11 mouse cellular contexts compared by ENCODE assay signal in genomic region chr5:64358639-64359584, GRCm38 (mm10).
A peak's percentile ranks its signal among the peaks of the same experiment; 100 is the strongest.
DNase-seq lines count a peak whose midpoint lies in the region; ATAC-seq lines count a peak whose summit lies in the region.
"Had no signal": no experiment of that assay in that cellular context is flagged by ENCODE, and none has a peak within 500 bp of the region (broad histone marks: within the 10 kb centered on the region; RNA-seq: fewer than 3 reads in every experiment).

No protein-coding gene starts in this region.

- no peaks in the 10 kb centered on the region for H3K9me3 ChIP-seq in hindbrain, embryonic 15.5 days
- H3K9me3 ChIP-seq in hindbrain, embryonic 11.5 days (ENCODE audit: control insufficient read depth, low read length) = no peaks in the 10 kb centered on the region
- no peaks in the 10 kb centered on the region for H3K9me3 ChIP-seq in embryonic facial prominence, embryonic 11.5 days (replicated peaks; ENCODE audit: control insufficient read depth, low read length)
- no peaks in the 10 kb centered on the region for H3K9me3 ChIP-seq in limb, embryonic 12.5 days
- H3K9me3 ChIP-seq: neural tube, embryonic 12.5 days had no signal

- H3K4me3 ChIP-seq in hindbrain, embryonic 15.5 days = no peak overlapping the region
- H3K4me3 ChIP-seq in hindbrain, embryonic 11.5 days (ENCODE audit: low read depth, low read length) = no peak overlapping the region
- no peak overlapping the region for H3K4me3 ChIP-seq in embryonic facial prominence, embryonic 11.5 days (ENCODE audit: low read depth, low read length)
- no peak overlapping the region for H3K4me3 ChIP-seq in limb, embryonic 12.5 days (replicated peaks)
- H3K4me3 ChIP-seq: neural tube, embryonic 12.5 days had no signal

- WGBS in hindbrain, embryonic 15.5 days = 73% methylated on average over 18 of the region's 18 CpGs
- WGBS in hindbrain, embryonic 11.5 days = 75% methylated on average over 18 of the region's 18 CpGs
- 68% methylated on average over 18 of the region's 18 CpGs for WGBS in embryonic facial prominence, embryonic 11.5 days
- 66% methylated on average over 18 of the region's 18 CpGs for WGBS in limb, embryonic 12.5 days

- H3K9ac ChIP-seq in hindbrain, embryonic 15.5 days = 0 out of 2 replicates have a peak overlapping the region, but pooled peaks have one; percentile 19
- H3K9ac ChIP-seq in hindbrain, embryonic 11.5 days (ENCODE audit: low read depth, low read length) = no peak overlapping the region
- H3K9ac ChIP-seq in embryonic facial prominence, embryonic 11.5 days (replicated peaks; ENCODE audit: low read length) = no peak overlapping the region
- H3K9ac ChIP-seq in limb, embryonic 12.5 days (replicated peaks) = no peak overlapping the region
- H3K9ac ChIP-seq: neural tube, embryonic 12.5 days had no signal

- no peak overlapping the region for H3K27ac ChIP-seq in hindbrain, embryonic 15.5 days (replicated peaks)
- H3K27ac ChIP-seq in hindbrain, embryonic 11.5 days (ENCODE audit: low read depth, low read length) = no peak overlapping the region
- no peak overlapping the region for H3K27ac ChIP-seq in embryonic facial prominence, embryonic 11.5 days (replicated peaks; ENCODE audit: low read depth, low read length)
- H3K27ac ChIP-seq in limb, embryonic 12.5 days = peak overlapping the region; percentile 46; the same call in 1 of the 2 replicates
- H3K27ac ChIP-seq: neural tube, embryonic 12.5 days had no signal

- intact Hi-C loops in left cerebral cortex, postnatal 36 days (cut with DNase I) = no loop called here

- H3K27me3 ChIP-seq in hindbrain, embryonic 15.5 days = no peaks in the 10 kb centered on the region
- H3K27me3 ChIP-seq in hindbrain, embryonic 11.5 days (ENCODE audit: control insufficient read depth, insufficient read depth, low read length) = no peaks in the 10 kb centered on the region
- H3K27me3 ChIP-seq in embryonic facial prominence, embryonic 11.5 days (ENCODE audit: control insufficient read depth, insufficient read depth, low read length) = no peaks in the 10 kb centered on the region
- H3K27me3 ChIP-seq in limb, embryonic 12.5 days = no peaks in the 10 kb centered on the region
- H3K27me3 ChIP-seq: neural tube, embryonic 12.5 days had no signal

- H3K4me1 ChIP-seq in hindbrain, embryonic 15.5 days (replicated peaks) = peaks cover 7% of the 10 kb centered on the region
- no peaks in the 10 kb centered on the region for H3K4me1 ChIP-seq in hindbrain, embryonic 11.5 days (replicated peaks; ENCODE audit: control insufficient read depth, insufficient read depth, low read length)
- H3K4me1 ChIP-seq in embryonic facial prominence, embryonic 11.5 days (ENCODE audit: control insufficient read depth, insufficient read depth, low read length) = no peaks in the 10 kb centered on the region; the same call in 1 of the 2 replicates
- H3K4me1 ChIP-seq in limb, embryonic 12.5 days (replicated peaks) = peaks cover 5% of the 10 kb centered on the region

- no peak for ATAC-seq in hindbrain, embryonic 15.5 days (ENCODE audit: low FRiP score, low read depth)
- ATAC-seq in hindbrain, embryonic 11.5 days (ENCODE audit: low FRiP score) = no peak
- peak; percentile 63; the same call in 1 of the 2 replicates for ATAC-seq in embryonic facial prominence, embryonic 11.5 days (replicated peaks; ENCODE audit: insufficient number of reproducible peaks, low FRiP score, low TSS enrichment, low read depth)
- ATAC-seq in limb, embryonic 12.5 days (ENCODE audit: insufficient number of reproducible peaks, insufficient read depth, low FRiP score, low TSS enrichment, low read depth) = no peak

- H3K4me2 ChIP-seq in hindbrain, embryonic 15.5 days = no peak overlapping the region
- H3K4me2 ChIP-seq in hindbrain, embryonic 11.5 days (replicated peaks; ENCODE audit: low read depth, low read length) = no peak overlapping the region
- no peak overlapping the region for H3K4me2 ChIP-seq in embryonic facial prominence, embryonic 11.5 days (ENCODE audit: low read depth, low read length)
- H3K4me2 ChIP-seq in limb, embryonic 12.5 days = no peak overlapping the region
- H3K4me2 ChIP-seq: neural tube, embryonic 12.5 days had no signal

- DNase-seq in hindbrain, embryonic 11.5 days (ENCODE audit: low spot score) = no peak
- DNase-seq in NIH3T3 (ENCODE audit: low read depth) = peak; percentile 65
- peak; percentile 59 for DNase-seq in embryonic facial prominence, embryonic 11.5 days (ENCODE audit: low spot score)
- no peak for DNase-seq in ovary, postnatal 10 days (ENCODE audit: low spot score)
- DNase-seq in left cerebral cortex, postnatal 36 days (ENCODE audit: low spot score in 2 of 2) = no peak
- DNase-seq: kidney, postnatal 10 days; thymus, postnatal 4 days had no signal

- H3K36me3 ChIP-seq in hindbrain, embryonic 15.5 days = no peaks in the 10 kb centered on the region
- no peaks in the 10 kb centered on the region for H3K36me3 ChIP-seq in hindbrain, embryonic 11.5 days (ENCODE audit: control insufficient read depth, insufficient read depth, low read length)
- no peaks in the 10 kb centered on the region for H3K36me3 ChIP-seq in embryonic facial prominence, embryonic 11.5 days (replicated peaks; ENCODE audit: control insufficient read depth, insufficient read depth, low read depth, low read length)
- no peaks in the 10 kb centered on the region for H3K36me3 ChIP-seq in limb, embryonic 12.5 days
- H3K36me3 ChIP-seq: G1E; neural tube, embryonic 12.5 days had no signal

Comparison
In these comparisons a context has a peak if more than half of its experiments do, and no peak if none do; other contexts are left out.
1. DNase-seq: peak in NIH3T3 (single experiment) and embryonic facial prominence, embryonic 11.5 days (single experiment); none in hindbrain, embryonic 11.5 days (single experiment), ovary, postnatal 10 days (single experiment) and left cerebral cortex, postnatal 36 days (0 of 2).